Mouse (Mus musculus) erythroblast, embryonic 14.5 days (primary cell): Measurements from ENCODE around the gene Pvrig. TPM values are rescaled to one million over a fixed set of nuclear protein-coding genes. Genes with fewer than 3 reads are reported as not detected.
"Not testable (repeated sequence)": the region's sequence is repeated elsewhere in the genome, so short reads cannot be mapped to it uniquely, and the experiment has no call there.

Experiments used
- H3K27me3 ChIP-seq: 2 replicates; pipeline ENCODE4 v1.6.1; 2012; ENCODE audit warnings: inconsistent platforms; ENCODE audit not compliant: control insufficient read depth
- H3K36me3 ChIP-seq: 2 replicates; pipeline ENCODE4 v1.6.1; 2012; ENCODE audit warnings: mild to moderate bottlenecking, inconsistent platforms; ENCODE audit not compliant: control insufficient read depth
- H3K4me1 ChIP-seq: 2 replicates; pipeline ENCODE4 v1.6.1; 2012; ENCODE audit warnings: inconsistent platforms; ENCODE audit not compliant: control insufficient read depth
- H3K4me3 ChIP-seq: replicated peaks from 2 replicates; pipeline ENCODE3; 2012; ENCODE audit warnings: moderate library complexity, mild to moderate bottlenecking, inconsistent platforms
- H3K9me3 ChIP-seq: 2 replicates; pipeline ENCODE4 v1.6.1; 2012; ENCODE audit warnings: low read length, inconsistent platforms, mixed read lengths; ENCODE audit not compliant: control insufficient read depth
- GATA1 ChIP-seq: IDR thresholded peaks from 2 replicates; pipeline ENCODE4 v1.6.1; 2012; ENCODE audit warnings: low read length, inconsistent platforms, mixed read lengths
- TAL1 ChIP-seq: IDR thresholded peaks from 3 replicates; pipeline ENCODE4 v1.6.1; 2012; ENCODE audit warnings: low read length, inconsistent platforms, mixed read lengths
- polyA plus RNA-seq: library from polyadenylated mRNA; stranded (reverse); fragments of >175 nt; gene quantifications from 2 replicates; pipeline ENCODE4 v1.2.3, GENCODE M21; 2012

Pvrig gene
- polyA plus RNA-seq, result not detected in 2 replicates

DNA sequence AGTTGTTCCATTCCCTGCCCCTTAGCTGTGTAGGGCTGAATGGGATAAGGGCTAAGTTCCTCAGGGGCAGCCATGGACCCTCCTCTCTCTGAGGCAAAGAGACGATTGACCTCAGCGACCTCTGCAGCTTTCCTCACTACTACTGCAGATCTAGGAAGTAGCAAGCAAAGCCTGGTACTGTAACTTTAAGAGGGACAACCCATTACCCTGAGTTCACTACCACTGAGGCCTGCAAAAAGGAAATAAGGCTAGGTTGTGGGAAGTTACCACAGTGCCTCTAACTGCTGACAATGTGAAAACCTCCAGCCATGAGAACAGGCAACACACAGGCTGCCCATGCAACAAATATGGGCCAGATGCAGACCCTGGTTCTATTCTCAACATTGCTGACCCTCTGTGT is at the start of gene Pvrig:
Pvrig (plus strand) TSS at position 301 of the 400 bp plus-strand sequence.
- Histone ChIP-seq H3K4me3 (no peak within 1 kb of the TSS), H3K27me3 (no peaks in the 10 kb centered on the region), H3K4me1 (no peaks in the 10 kb centered on the region), H3K36me3 (no peaks in the 10 kb centered on the region), H3K9me3 (no peaks in the 10 kb centered on the region)
- TF ChIP-seq TAL1, result no peak
- TF ChIP-seq GATA1, result no peak

DNA sequence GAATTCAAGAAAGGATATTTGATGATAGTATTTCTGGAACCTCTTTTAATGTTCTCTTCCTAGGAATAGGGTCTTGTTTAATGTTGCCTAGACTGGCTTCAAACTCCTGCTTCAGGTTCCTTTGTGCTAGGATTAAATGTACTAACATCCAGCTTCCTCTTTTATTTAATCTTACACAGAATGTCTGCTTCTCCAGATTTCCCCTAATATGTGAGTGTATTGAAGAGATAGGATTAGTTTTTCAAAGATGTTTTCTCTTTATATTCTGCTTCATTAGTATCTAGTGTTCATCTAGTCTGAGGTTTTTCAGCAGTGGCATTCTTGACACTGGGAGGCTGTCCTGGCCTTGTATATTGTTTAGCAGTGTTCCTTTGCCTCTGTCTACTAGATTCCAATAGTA is 47.6 kb upstream of the Pvrig start:
- no peaks in the 10 kb centered on the region for H3K9me3 ChIP-seq
- no peaks in the 10 kb centered on the region for H3K27me3 ChIP-seq
- no peak overlapping the region for H3K4me3 ChIP-seq
- H3K36me3 ChIP-seq, result peaks cover 31% of the 10 kb centered on the region
- H3K4me1 ChIP-seq, result no peaks in the 10 kb centered on the region; the same call in 1 of the 2 replicates
- no peak for TF ChIP-seq TAL1
- no peak for TF ChIP-seq GATA1

DNA sequence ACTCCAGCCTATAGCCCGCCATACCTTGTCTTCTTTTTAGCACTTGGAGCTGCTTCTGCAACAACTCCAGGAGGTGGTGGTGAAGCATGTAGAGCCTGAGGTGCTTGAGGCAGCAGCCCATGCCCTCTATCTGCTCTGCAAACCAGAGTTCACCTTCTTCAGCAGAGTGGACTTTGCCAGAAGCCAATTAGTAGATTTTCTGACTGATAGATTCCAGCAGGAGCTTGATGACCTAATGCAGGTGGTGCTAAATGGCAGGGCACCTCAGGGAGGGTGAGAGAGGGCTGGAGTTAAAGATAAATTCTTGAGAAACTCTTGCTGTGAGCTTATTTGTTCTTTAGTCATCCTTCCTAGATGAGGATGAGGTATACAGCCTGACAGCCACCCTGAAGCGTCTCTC is 42.1 kb upstream of the Pvrig start:
- Histone ChIP-seq H3K36me3 (peaks cover 51% of the 10 kb centered on the region), H3K27me3 (no peaks in the 10 kb centered on the region), H3K4me3 (no peak overlapping the region), H3K4me1 (no peaks in the 10 kb centered on the region; the same call in 1 of the 2 replicates), H3K9me3 (no peaks in the 10 kb centered on the region)
- TF ChIP-seq GATA1 (no peak), TAL1 (no peak)

DNA sequence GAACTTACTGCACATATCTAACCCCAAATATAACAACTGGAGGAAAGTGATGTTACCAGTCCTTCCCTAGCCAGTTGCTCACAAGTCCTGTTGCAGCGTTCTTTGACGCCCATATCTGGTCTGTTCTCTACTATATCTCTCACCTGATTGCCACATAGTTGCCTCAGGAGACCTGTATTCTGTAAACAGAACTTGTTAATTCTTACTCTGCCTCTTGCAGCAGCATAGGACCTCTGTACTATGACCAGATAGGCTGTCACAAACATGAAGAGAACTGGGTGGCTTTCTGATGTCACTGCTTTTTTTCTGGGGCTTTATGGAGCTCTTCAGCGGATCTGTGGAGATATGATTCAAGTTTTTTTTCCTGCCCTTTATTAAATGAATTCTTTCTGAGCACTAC is 29.0 kb upstream of the Pvrig start:
- TF ChIP-seq TAL1 (no peak), GATA1 (no peak)
- Histone ChIP-seq H3K4me1 (no peaks in the 10 kb centered on the region), H3K9me3 (no peaks in the 10 kb centered on the region), H3K36me3 (peaks cover 13% of the 10 kb centered on the region), H3K27me3 (no peaks in the 10 kb centered on the region), H3K4me3 (no peak overlapping the region)

DNA sequence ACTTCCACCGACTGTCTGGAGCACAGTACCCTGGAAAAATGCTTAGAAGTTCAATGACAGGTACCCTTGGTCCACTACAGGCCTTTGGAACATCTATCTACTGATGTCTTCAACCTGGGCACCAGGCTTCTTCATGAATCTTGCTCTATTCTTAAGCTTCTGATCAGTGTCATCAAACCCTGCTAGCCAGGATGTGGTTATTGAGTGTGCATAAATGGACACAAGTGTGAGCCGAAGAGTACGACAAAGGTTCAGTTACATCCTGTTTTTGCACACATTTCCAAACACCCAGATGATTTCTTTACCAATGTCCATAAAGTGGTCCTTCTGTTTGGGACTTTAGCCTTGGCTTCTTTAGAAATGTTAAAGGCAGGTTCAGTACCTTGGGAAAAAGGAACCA is 1.5 kb downstream of the Pvrig start:
- TF ChIP-seq GATA1, result no peak
- TF ChIP-seq TAL1, result no peak
- Histone ChIP-seq H3K4me3 (no peak overlapping the region), H3K9me3 (no peaks in the 10 kb centered on the region), H3K27me3 (no peaks in the 10 kb centered on the region), H3K4me1 (no peaks in the 10 kb centered on the region), H3K36me3 (no peaks in the 10 kb centered on the region)

DNA sequence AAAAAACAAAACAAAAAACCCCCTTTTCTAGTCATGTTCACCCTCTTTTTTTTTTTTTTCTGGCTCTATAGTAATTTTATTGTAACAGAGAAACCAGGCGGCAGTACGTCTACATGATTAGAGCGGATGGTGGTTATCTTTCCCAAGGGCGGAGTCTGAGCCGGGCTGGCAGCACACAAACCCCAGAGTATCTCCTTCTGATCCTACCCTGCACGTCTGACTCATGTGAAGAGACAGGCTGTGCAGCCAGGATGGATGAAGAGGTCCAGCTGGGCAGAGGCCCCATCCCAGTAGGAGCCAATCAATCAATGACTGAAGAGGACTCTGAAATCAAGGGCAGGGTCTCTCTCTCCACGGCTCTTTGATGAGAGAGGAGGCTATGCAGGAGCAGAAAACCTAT is 21.4 kb downstream of the Pvrig start:
- H3K36me3 ChIP-seq, H3K4me3 ChIP-seq, H3K27me3 ChIP-seq, H3K4me1 ChIP-seq: not testable (repeated sequence)
- H3K9me3 ChIP-seq, result peaks cover 12% of the 10 kb centered on the region

DNA sequence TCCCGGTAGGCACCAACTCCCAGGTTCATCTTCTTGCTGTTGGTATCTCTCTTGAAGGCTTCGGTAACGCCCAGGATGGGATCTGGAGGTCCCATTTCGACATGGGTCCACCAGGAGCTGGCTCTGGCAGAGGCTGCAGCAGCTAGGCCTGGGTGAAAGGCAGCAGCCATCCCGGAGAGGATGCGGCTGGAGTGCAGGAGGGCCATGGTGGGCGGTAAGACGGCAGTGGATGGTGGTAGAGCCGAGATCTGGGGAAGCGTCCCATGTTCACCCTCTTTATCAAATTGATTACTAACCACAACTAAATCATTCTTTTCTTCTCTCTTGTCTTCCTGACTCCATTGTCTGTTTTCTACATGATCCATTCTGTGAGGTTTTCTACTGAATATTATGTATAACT is 23.6 kb downstream of the Pvrig start:
- not testable (repeated sequence) for H3K27me3 ChIP-seq, H3K4me3 ChIP-seq, H3K36me3 ChIP-seq, H3K4me1 ChIP-seq
- H3K9me3 ChIP-seq, result peaks cover 12% of the 10 kb centered on the region

Other genes with a start within 250 kb of the Pvrig start
- gene Zscan21, start 225.1 kb upstream of the Pvrig start, polyA plus RNA-seq, result 0.10 and 0.11 TPM in 2 replicates
- gene Zfp113, start 186.2 kb upstream of the Pvrig start, polyA plus RNA-seq, result 0.01 and 0.04 TPM in 2 replicates
- 8.2 and 11.5 TPM in 2 replicates for gene Cops6, start 180.9 kb upstream of the Pvrig start, polyA plus RNA-seq
- gene Ap4m1, start 170.0 kb upstream of the Pvrig start, polyA plus RNA-seq, result 1.1 and 1.7 TPM in 2 replicates
- gene Mcm7, start 169.5 kb upstream of the Pvrig start, polyA plus RNA-seq, result 7.1 and 11.5 TPM in 2 replicates
- 2.8 and 3.9 TPM in 2 replicates for gene Taf6, start 154.5 kb upstream of the Pvrig start, polyA plus RNA-seq
- gene Cnpy4, start 154.5 kb upstream of the Pvrig start, polyA plus RNA-seq, result 0.28 and 0.30 TPM in 2 replicates
- 0.12 and 0.31 TPM in 2 replicates for gene Mblac1, start 147.6 kb upstream of the Pvrig start, polyA plus RNA-seq
- gene Nxpe5, start 116.1 kb upstream of the Pvrig start, polyA plus RNA-seq, result not detected in 2 replicates
- gene Lamtor4, start 86.5 kb upstream of the Pvrig start, polyA plus RNA-seq, result 2.2 and 2.3 TPM in 2 replicates
- gene BC037034, start 77.9 kb upstream of the Pvrig start, polyA plus RNA-seq, result 2.4 and 2.9 TPM in 2 replicates
- gene Gal3st4, start 69.1 kb upstream of the Pvrig start, polyA plus RNA-seq, result not detected in 2 replicates
- not detected in 2 replicates for gene Gm43720, start 62.0 kb upstream of the Pvrig start, polyA plus RNA-seq
- gene Gpc2, start 62.0 kb upstream of the Pvrig start, polyA plus RNA-seq, result 0.06 and 0.07 TPM in 2 replicates
- 3.2 and 4.9 TPM in 2 replicates for gene Stag3, start 61.7 kb upstream of the Pvrig start, polyA plus RNA-seq
- gene Zfp157, start 99.5 kb downstream of the Pvrig start, polyA plus RNA-seq, result 0.01 TPM in 1 of 2 replicates, not detected in the other
- gene 1700123K08Rik, start 222.8 kb downstream of the Pvrig start, polyA plus RNA-seq, result not detected in 2 replicates